Mouse (Mus musculus): Measurements from ENCODE around the gene Lao1. TPM values are rescaled to one million over a fixed set of nuclear protein-coding genes. Genes with fewer than 3 reads are reported as not detected.
"Not testable (repeated sequence)": the region's sequence is repeated elsewhere in the genome, so short reads cannot be mapped to it uniquely, and the experiment has no call there.

The Lao1 gene
- not detected in 2 replicates for polyA plus RNA-seq (2016; fragmentation: Nextera tagmentation; extraction: Ambion mirVana)

GRCm38 (mm10) chr4:118961141-118961628 is at the start of gene Lao1:
Gene Lao1 (plus strand): TSS chr4:118961578.
- H3K4me3 ChIP-seq, result no peak within 1 kb of the TSS
- H3K4me1 ChIP-seq, result no peaks in the 10 kb centered on the region
- no peak within 1 kb of the TSS for H3K27ac ChIP-seq
- H3K27me3 ChIP-seq (ENCODE audit: poor library complexity, severe bottlenecking), result no peaks in the 10 kb centered on the region
- no peaks in the 10 kb centered on the region for H3K9me3 ChIP-seq
- no peaks in the 10 kb centered on the region for H3K36me3 ChIP-seq (replicated peaks)
- DNase-seq (ENCODE audit: extremely low spot score, low spot score), result no peak
- 90% methylated on average over 2 of the region's 2 CpGs for WGBS

GRCm38 (mm10) chr4:118917365-118917764 is 44.0 kb upstream of the Lao1 start, which contains the start of gene Olfr1329:
Gene Olfr1329 (minus strand): TSS chr4:118917465.
- H3K27ac ChIP-seq; H3K36me3 ChIP-seq (replicated peaks); H3K4me1 ChIP-seq; H3K27me3 ChIP-seq (ENCODE audit: poor library complexity, severe bottlenecking); H3K9me3 ChIP-seq; H3K4me3 ChIP-seq; DNase-seq (ENCODE audit: extremely low spot score, low spot score): not testable (repeated sequence)
- 57% methylated on average over 2 of the region's 2 CpGs for WGBS

- H3K36me3 ChIP-seq (replicated peaks); H3K9me3 ChIP-seq; H3K27me3 ChIP-seq (ENCODE audit: poor library complexity, severe bottlenecking); H3K27ac ChIP-seq; H3K4me3 ChIP-seq; DNase-seq (ENCODE audit: extremely low spot score, low spot score); H3K4me1 ChIP-seq: not testable (repeated sequence)
- 73% methylated on average over 3 of the region's 3 CpGs for WGBS
Measured at GRCm38 (mm10) chr4:118931326-118931725, 30.1 kb upstream of the Lao1 start.

GRCm38 (mm10) chr4:118938512-118938911 is 22.9 kb upstream of the Lao1 start, which contains the start of gene Olfr1328:
Gene Olfr1328 (minus strand): TSS chr4:118938612.
- no peak within 1 kb of the TSS for H3K4me3 ChIP-seq
- H3K27ac ChIP-seq, result no peak within 1 kb of the TSS
- WGBS, result 78% methylated on average over 2 of the region's 2 CpGs
- no peaks in the 10 kb centered on the region for H3K27me3 ChIP-seq (ENCODE audit: poor library complexity, severe bottlenecking)
- H3K4me1 ChIP-seq, result no peaks in the 10 kb centered on the region
- H3K9me3 ChIP-seq, result no peaks in the 10 kb centered on the region
- DNase-seq (ENCODE audit: extremely low spot score, low spot score), result no peak
- H3K36me3 ChIP-seq (replicated peaks), result no peaks in the 10 kb centered on the region

GRCm38 (mm10) chr4:118958812-118959211 is 2.6 kb upstream of the Lao1 start:
- Histone ChIP-seq H3K9me3 (no peaks in the 10 kb centered on the region), H3K4me1 (no peaks in the 10 kb centered on the region), H3K27me3 (ENCODE audit: poor library complexity, severe bottlenecking) (no peaks in the 10 kb centered on the region), H3K36me3 (replicated peaks) (no peaks in the 10 kb centered on the region), H3K4me3 (no peak overlapping the region), H3K27ac (no peak overlapping the region)
- no peak for DNase-seq (ENCODE audit: extremely low spot score, low spot score)
- 91% methylated on average over 7 of the region's 7 CpGs for WGBS

- no peaks in the 10 kb centered on the region for H3K27me3 ChIP-seq (ENCODE audit: poor library complexity, severe bottlenecking)
- DNase-seq (ENCODE audit: extremely low spot score, low spot score), result no peak
- H3K27ac ChIP-seq, result no peak overlapping the region
- no peak overlapping the region for H3K4me3 ChIP-seq
- no peaks in the 10 kb centered on the region for H3K9me3 ChIP-seq
- no peaks in the 10 kb centered on the region for H3K4me1 ChIP-seq
- no peaks in the 10 kb centered on the region for H3K36me3 ChIP-seq (replicated peaks)
- WGBS, result 92% methylated on average over 15 of the region's 15 CpGs
Measured at GRCm38 (mm10) chr4:118967711-118968110, 6.3 kb downstream of the Lao1 start.

GRCm38 (mm10) chr4:118973281-118973680 is 11.9 kb downstream of the Lao1 start:
- no peaks in the 10 kb centered on the region for H3K4me1 ChIP-seq
- no peaks in the 10 kb centered on the region for H3K36me3 ChIP-seq (replicated peaks)
- WGBS, result 87% methylated on average over 2 of the region's 2 CpGs
- no peaks in the 10 kb centered on the region for H3K9me3 ChIP-seq
- no peak for DNase-seq (ENCODE audit: extremely low spot score, low spot score)
- no peak overlapping the region for H3K4me3 ChIP-seq
- H3K27ac ChIP-seq, result no peak overlapping the region
- no peaks in the 10 kb centered on the region for H3K27me3 ChIP-seq (ENCODE audit: poor library complexity, severe bottlenecking)

GRCm38 (mm10) chr4:118985291-118985690 is 23.9 kb downstream of the Lao1 start:
- WGBS, result 90% methylated on average over 4 of the region's 4 CpGs
- DNase-seq (ENCODE audit: extremely low spot score, low spot score), result no peak
- Histone ChIP-seq H3K4me3 (no peak overlapping the region), H3K36me3 (replicated peaks) (no peaks in the 10 kb centered on the region), H3K9me3 (no peaks in the 10 kb centered on the region), H3K27me3 (ENCODE audit: poor library complexity, severe bottlenecking) (no peaks in the 10 kb centered on the region), H3K27ac (no peak overlapping the region), H3K4me1 (peaks cover 4% of the 10 kb centered on the region)

- WGBS, result 10% methylated on average over 3 of the region's 3 CpGs
- H3K27ac ChIP-seq, result no peak overlapping the region
- DNase-seq (ENCODE audit: extremely low spot score, low spot score), result no peak
- no peaks in the 10 kb centered on the region for H3K36me3 ChIP-seq (replicated peaks)
- H3K4me1 ChIP-seq, result peaks cover 4% of the 10 kb centered on the region
- H3K27me3 ChIP-seq (ENCODE audit: poor library complexity, severe bottlenecking), result no peaks in the 10 kb centered on the region
- H3K4me3 ChIP-seq, result no peak overlapping the region
- no peaks in the 10 kb centered on the region for H3K9me3 ChIP-seq
Measured at GRCm38 (mm10) chr4:118988535-118988934, 27.2 kb downstream of the Lao1 start.

- WGBS, result 34% methylated on average over 12 of the region's 12 CpGs
- Histone ChIP-seq H3K27ac (no peak overlapping the region), H3K9me3 (peaks cover 3% of the 10 kb centered on the region), H3K4me1 (peaks cover 4% of the 10 kb centered on the region), H3K4me3 (no peak overlapping the region), H3K36me3 (replicated peaks) (no peaks in the 10 kb centered on the region), H3K27me3 (ENCODE audit: poor library complexity, severe bottlenecking) (no peaks in the 10 kb centered on the region)
- DNase-seq (ENCODE audit: extremely low spot score, low spot score), result no peak
Measured at GRCm38 (mm10) chr4:118989331-118989730, 28.0 kb downstream of the Lao1 start.

GRCm38 (mm10) chr4:118991797-118992196 is 30.4 kb downstream of the Lao1 start:
- WGBS, result 35% methylated on average over 4 of the region's 4 CpGs
- no peak overlapping the region for H3K4me3 ChIP-seq
- peaks cover 18% of the 10 kb centered on the region for H3K9me3 ChIP-seq
- H3K36me3 ChIP-seq (replicated peaks), result no peaks in the 10 kb centered on the region
- no peaks in the 10 kb centered on the region for H3K27me3 ChIP-seq (ENCODE audit: poor library complexity, severe bottlenecking)
- DNase-seq (ENCODE audit: extremely low spot score, low spot score), result no peak
- H3K4me1 ChIP-seq, result peaks cover 4% of the 10 kb centered on the region
- no peak overlapping the region for H3K27ac ChIP-seq

- H3K4me3 ChIP-seq, result no peak overlapping the region
- 92% methylated on average over 14 of the region's 14 CpGs for WGBS
- DNase-seq (ENCODE audit: extremely low spot score, low spot score), result no peak
Measured at GRCm38 (mm10) chr4:118997127-118997542, 35.8 kb downstream of the Lao1 start.

GRCm38 (mm10) chr4:118999691-119000486 is 38.5 kb downstream of the Lao1 start:
- peaks cover 3% of the 10 kb centered on the region for H3K4me1 ChIP-seq
- no peaks in the 10 kb centered on the region for H3K36me3 ChIP-seq (replicated peaks)
- no peak overlapping the region for H3K4me3 ChIP-seq
- peaks cover 10% of the 10 kb centered on the region for H3K9me3 ChIP-seq
- no peak overlapping the region for H3K27ac ChIP-seq
- DNase-seq (ENCODE audit: extremely low spot score, low spot score), result no peak
- H3K27me3 ChIP-seq (ENCODE audit: poor library complexity, severe bottlenecking), result no peaks in the 10 kb centered on the region
- WGBS, result 73% methylated on average over 19 of the region's 19 CpGs

More at GRCm38 (mm10) chr4:118997127-118997542, 35.8 kb downstream of the Lao1 start:
- Histone ChIP-seq H3K27ac (no peak overlapping the region), H3K27me3 (ENCODE audit: poor library complexity, severe bottlenecking) (no peaks in the 10 kb centered on the region), H3K9me3 (peaks cover 18% of the 10 kb centered on the region), H3K4me1 (no peaks in the 10 kb centered on the region), H3K36me3 (replicated peaks) (no peaks in the 10 kb centered on the region)
